Mouse (Mus musculus) splenic B cell, adult 2 months (primary cell): ENCODE measurements around the gene Nid2.

Experiments
- DNase-seq: peaks from one replicate; pipeline ENCODE4 v3.0.0-alpha.2; 2011; ENCODE audit warnings: low read depth, low spot score
- H3K27me3 ChIP-seq: 2 replicates; pipeline ENCODE4 v1.6.1; 2012; ENCODE audit warnings: mild to moderate bottlenecking, low read length, moderate library complexity, mixed read lengths; ENCODE audit not compliant: control insufficient read depth, poor library complexity, insufficient read depth, severe bottlenecking
- H3K36me3 ChIP-seq: 2 replicates; pipeline ENCODE4 v1.6.1; 2012; ENCODE audit warnings: mild to moderate bottlenecking, low read length, moderate library complexity, mixed read lengths; ENCODE audit not compliant: control insufficient read depth, poor library complexity, insufficient read depth, severe bottlenecking

Nid2 gene

DNA sequence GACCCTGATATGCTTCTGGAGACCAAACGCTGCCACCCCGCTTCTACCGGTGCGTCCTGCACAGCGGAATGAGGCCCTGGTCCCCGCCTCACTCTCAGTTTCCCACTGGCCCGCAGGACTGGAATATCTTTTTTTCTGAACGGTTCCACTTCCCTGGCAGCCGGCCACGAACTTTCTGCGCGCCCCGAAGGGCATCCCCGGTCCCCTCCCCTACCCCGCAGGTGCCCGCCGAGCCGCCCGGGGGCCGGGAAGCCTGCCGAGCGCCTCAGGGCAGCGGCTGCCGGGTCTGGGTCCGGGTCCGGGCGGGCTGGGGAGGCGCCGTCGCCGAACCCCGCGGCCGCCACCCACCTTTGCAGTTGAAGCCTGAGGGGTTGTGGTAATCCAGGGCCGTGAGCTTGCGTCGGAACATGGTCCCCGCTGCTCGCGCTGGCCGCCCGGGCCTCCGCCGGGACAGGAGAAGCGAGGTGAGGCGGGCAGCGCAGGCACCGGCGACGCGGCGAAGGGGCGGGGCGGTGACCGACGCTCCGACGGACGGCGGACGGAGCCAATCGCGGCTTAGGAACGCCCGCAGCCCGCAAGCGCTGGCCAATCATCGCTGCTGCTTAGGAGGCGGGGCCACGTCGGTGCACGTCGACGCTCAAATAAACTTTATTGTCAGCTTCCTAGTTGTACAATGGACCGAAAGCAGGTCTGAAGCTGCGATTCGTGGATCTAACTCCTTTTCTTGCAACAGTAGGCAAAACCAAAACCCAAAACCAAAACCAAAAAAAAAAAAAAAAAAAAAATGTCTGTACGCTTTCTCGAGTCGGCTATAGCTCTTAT is 72.5 kb downstream of the Nid2 start, which contains the start of gene Rtraf:
Gene Rtraf (minus strand): TSS at position 504 of the 822 bp plus-strand sequence.
- peaks cover 7% of the 10 kb centered on the region for H3K36me3 ChIP-seq
- H3K27me3 ChIP-seq = no peaks in the 10 kb centered on the region; the same call in 1 of the 2 replicates
- DNase-seq = peak; percentile 97

GRCm38 (mm10) chr14:19825481-19825880 is 74.4 kb downstream of the Nid2 start:
- DNase-seq = no peak
- Histone ChIP-seq H3K27me3 (no peaks in the 10 kb centered on the region; the same call in 1 of the 2 replicates), H3K36me3 (peaks cover 3% of the 10 kb centered on the region)

DNA sequence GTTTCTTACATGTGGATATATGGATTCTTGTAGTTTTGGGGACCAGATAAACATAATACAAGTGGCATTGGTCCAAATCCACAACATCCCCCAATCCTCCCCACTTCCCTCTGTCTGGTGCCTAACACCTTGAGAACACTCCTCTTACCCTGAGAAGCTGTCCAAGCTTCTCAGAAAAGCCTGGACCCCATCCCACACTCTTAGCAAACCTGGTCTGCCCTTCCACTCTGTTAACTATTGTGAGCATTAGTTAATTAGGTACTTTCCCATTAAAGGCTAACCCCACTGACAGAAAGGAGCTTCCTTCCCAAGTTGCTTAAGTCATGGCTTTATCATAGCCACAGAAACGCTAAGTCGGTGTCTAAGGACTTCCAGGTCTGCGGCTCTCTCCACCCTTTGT is 85.2 kb downstream of the Nid2 start:
- H3K36me3 ChIP-seq = no peaks in the 10 kb centered on the region
- no peaks in the 10 kb centered on the region for H3K27me3 ChIP-seq
- no peak for DNase-seq

DNA sequence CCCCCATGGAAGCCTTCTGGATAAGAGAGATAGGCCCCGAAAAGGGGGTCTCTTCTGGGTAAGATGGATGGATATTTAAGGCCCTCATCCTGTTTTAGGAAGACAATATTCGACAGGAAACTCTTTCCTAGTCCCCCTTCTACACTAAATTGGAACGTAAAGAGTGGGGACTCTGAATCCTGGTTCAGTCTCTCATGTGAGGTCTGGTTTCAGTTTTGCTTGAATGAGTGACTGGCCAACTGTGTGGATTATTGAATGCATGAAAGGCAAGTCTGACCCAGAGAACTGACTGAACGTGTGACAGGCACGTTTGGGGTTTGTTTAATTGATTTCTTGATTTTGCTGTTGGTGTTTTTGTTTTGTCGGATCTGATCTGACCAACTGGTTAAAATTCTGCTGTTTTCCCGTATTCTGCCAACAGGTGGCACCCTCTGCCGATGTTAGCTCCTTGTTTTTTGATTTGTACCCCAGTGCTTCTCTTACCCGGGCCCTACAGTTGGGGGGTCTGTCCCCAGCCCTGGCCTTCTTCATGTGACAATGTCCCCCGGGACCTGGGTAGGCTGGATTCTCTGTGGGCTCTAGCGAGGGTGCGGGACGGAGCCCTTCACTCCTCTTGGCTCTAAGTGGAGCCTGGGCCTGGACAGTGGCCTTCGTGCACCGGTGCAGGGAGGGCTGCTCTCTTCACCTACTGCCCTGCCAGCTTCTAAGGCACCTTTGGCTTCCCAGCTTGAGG is 88.7 kb downstream of the Nid2 start:
- H3K27me3 ChIP-seq = no peaks in the 10 kb centered on the region
- no peaks in the 10 kb centered on the region for H3K36me3 ChIP-seq
- DNase-seq = peak; percentile 80

DNA sequence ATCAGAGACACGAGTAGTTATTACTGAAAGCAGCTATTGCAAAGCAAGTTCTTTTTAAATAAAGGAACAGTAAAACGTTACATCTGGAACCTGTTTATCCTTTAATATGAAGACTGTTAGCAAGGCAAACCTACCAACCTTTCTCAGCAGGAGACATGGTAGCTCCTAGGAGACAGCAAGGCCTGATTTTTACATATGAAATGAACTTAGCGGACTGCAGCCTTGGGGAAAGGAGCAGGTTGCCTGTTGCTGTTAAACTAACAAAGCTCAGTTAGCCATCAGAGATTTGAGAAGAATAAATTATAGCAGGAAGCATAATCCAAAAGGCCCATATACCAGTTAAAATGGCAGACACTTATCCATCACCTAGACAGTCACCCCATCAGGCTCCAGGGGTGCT is 102.4 kb downstream of the Nid2 start:
- Histone ChIP-seq H3K36me3 (no peaks in the 10 kb centered on the region), H3K27me3 (no peaks in the 10 kb centered on the region)
- no peak for DNase-seq

DNA sequence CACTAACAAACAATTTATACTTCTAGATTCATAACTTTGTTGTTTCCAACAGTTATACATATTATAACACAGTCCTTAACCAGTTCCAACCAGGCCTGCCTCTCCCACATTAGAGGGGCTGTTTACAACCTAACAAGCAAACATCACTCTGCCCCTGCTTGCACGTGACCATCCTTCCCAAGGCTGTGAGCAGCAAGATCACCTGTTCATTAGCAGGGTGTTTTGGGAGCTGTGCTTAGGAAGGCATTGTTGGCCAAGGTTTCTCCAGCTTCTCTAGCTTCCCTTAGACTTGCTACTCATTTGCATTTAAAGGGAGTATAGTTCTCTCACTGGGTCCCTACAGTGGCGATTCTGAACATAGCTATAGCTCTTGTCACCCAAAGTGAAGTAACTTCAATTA is 107.2 kb downstream of the Nid2 start:
- no peak for DNase-seq

DNA sequence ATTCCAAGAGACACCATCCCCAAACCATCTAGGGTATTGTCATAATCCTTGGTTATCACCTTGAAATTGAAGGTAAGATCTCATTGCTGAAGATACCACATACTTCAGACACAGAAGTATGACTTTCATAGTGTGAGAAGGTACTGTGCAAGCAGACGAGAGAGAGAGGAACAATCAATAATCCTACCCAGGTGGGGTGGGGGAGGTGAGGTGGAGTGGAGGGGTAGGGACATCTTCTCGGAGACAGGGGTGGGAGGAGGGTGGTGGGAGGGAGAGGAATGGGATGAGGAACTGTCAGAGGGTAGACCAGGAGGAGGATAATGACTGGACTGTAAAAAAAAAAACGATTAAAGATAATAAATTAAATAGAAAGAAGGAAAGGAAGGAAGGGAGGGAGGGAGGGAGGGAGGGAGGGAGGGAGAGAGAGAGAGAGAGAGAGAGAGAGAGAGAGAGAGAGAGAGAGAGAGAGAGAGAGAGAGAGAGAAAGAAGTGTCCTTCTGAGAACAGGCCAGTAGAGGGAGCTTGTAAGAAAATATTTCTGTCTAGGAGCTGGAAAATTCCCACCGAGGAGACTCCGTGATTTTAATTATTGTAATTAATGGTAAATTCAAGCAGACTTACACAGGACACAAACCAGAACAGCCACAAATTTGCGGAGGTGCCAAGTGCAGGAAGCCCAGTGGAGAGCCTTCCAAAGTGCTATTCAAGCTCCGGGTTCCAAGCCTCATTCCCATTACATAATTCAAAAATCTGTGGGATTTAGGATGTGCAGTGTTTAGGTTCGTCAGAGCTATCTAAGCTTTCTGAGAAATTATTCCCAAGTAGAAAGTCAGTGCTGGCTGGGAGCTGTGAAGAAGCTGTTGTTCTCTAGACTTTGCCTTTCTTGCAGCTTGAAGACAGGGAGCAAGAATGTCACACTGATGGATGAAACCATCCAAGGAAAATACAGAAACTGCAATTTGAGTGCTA is 108.0 kb downstream of the Nid2 start:
- no peaks in the 10 kb centered on the region for H3K27me3 ChIP-seq
- DNase-seq = peak; percentile 14
- H3K36me3 ChIP-seq = no peaks in the 10 kb centered on the region

More for the DNA sequence above, 107.2 kb downstream of the Nid2 start:
- Histone ChIP-seq H3K27me3 (no peaks in the 10 kb centered on the region), H3K36me3 (no peaks in the 10 kb centered on the region)

DNA sequence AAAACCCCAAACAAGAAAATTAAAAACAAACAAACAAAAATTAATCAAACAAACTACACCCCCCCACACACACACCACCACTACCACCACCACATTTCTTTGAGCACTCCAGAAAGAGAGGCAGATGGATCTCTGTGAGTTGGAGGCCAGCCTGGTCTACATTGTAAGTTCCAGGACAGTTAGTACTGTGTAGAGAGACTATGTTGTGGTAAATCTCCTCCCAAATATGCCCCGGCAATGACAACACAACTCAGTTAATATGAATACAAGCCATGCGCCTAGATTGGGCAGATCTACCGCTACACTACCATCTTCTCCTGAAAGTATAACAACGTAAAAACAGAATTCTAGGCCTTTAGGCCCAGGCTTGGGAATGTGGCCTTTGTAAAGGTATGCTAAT is 109.2 kb downstream of the Nid2 start:
- no peaks in the 10 kb centered on the region for H3K27me3 ChIP-seq
- H3K36me3 ChIP-seq = no peaks in the 10 kb centered on the region
- no peak for DNase-seq
